Mouse (Mus musculus): ENCODE data around the gene Grik4.

The Grik4 gene

GRCm38 (mm10) chr9:42474244-42474643 is 470.0 kb downstream of the Grik4 start:
- DNase-seq, result no peak

GRCm38 (mm10) chr9:42471921-42472747 is 472.2 kb downstream of the Grik4 start:
- peak; percentile 93 to 94 for DNase-seq

GRCm38 (mm10) chr9:42471214-42471613 is 473.1 kb downstream of the Grik4 start:
- DNase-seq, result peak; percentile 69 to 70

- no peak for DNase-seq
These were observed 475.0 kb downstream of the Grik4 start for GRCm38 (mm10) chr9:42469323-42469722.

GRCm38 (mm10) chr9:42468360-42468759 is 475.9 kb downstream of the Grik4 start:
- no peak for DNase-seq

Data from kidney, adult 8-10 months (tissue).